Mouse (Mus musculus): ENCODE measurements around the gene Erc2.

DNA sequence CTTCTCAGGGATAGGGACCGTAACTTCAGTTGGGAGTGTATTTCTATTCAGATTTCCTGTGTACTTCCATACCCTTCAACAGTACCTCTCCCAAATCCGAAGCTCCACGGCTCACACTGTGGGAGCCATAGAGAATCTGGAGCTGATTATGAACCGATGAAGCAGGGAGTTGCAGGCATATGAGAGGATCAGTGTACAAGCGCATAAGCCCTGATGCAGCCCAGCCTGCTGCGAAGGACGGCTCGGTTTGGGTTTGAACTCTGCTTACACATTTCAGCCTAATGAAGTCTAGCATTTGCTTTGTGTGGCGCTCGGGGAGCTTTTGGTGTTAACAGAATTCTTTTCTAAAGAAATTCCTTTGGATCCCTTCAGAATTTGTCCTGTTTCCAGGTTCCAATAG, 749.4 kb downstream of the Erc2 start:
- TF ChIP-seq CTCF (IDR thresholded peaks at IDR 0.05; ENCODE audit: low read depth) (no peak), EP300 (IDR thresholded peaks at IDR 0.05; ENCODE audit: low read depth) (no peak)
